Mouse (Mus musculus): ENCODE data around the gene Adcy2. TPM values are rescaled to one million over a fixed set of nuclear protein-coding genes. Genes with fewer than 3 reads are reported as not detected.

Adcy2 gene
- total RNA-seq, 2 experiments from 2014 or later = 122 to 125 TPM

DNA sequence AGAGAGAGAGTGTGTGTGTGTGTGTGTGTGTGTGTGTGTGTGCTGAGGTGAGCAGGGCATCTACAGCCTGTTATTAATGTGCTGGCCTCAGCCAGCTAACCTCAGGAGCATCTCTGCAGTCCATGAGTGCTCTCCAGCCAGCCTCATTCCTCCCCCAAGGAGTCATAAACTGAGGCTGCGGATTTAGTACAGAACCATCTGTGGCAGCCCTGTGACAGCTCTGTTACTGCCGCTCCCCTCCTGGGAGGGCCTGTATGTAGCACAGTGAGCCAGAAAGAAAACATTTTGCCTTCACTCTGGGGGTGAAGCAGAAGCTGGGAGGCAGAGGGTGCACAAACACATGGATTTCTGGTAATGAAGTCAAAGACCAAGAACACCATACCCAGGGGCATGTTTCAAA is 159.8 kb downstream of the Adcy2 start:
- peak in 1 of 2 experiments; percentile 43 for DNase-seq (ENCODE audit: low spot score in 2 of 2)
- intact Hi-C loops (cut with DNase I) = no loop called here

DNA sequence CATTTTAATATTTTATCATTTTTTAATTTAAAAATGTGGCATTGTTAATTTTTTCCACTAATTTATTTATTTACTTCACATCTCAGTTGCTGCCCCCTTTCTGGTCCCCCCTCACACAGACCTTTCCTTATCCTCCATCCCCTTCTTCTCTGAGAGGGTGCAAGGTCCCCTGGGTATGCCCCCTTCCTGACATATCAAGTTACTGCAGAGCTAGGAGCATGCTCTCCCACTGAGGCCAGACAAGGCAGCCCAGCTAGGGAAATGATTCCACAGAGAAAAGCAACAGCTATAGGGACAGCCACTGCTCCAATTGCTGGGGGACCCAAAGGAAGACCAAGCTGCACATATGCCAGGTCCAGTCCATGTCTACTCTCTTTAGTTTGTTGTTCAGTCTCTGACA is 163.2 kb downstream of the Adcy2 start:
- intact Hi-C loops (cut with DNase I) = no loop called here
- DNase-seq (ENCODE audit: low spot score in 2 of 2) = no peak

DNA sequence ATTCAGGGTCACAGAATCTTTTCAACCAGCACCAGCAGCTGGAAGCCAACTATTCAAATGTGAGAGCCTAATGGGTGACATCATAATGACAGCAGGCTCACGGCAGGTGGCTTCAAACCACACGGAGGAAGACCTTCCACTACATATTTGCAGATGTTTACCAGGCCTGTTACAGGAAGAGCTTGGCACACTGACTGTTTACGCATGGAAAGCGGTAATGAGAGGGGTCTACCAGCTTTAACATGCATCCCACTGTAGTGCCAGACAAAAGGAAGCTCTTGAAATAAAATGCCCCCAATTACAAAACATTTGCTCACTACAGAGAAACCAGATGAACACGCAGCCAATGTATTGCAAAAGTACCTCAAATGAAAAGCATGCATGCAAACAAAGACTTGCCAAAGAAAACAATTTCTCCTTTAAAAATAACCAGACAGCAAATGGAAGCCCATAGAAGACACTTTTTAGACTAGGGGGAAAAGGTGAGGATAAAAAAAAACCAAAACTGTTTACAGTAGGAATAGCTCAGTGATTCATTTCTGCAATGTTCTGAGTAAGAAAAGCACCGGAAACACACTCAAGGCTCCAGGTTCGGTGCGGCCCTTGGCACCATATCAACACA is 163.8 kb downstream of the Adcy2 start:
- intact Hi-C loops (cut with DNase I) = no loop called here
- no peak for DNase-seq (ENCODE audit: low spot score in 2 of 2)

DNA sequence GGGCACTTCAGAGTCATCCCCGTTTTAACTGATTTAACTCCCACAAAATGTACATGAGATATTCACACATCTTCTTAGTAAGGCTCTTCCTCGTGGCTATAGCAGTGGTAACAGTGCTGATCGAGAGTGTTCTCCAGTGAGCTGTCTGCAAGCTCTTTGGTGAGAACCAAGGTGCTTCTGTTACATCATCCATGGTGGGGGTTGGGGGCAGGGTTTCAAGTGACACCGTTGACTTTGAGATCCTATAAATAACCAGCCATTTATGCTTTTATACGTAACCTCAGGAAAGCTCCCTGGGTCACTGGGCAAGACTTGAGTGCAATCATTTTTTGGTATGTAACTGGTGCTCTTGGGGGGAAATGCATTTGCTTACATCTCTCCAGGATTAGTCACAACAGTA is 167.2 kb downstream of the Adcy2 start:
- intact Hi-C loops (cut with DNase I) = no loop called here
- DNase-seq (ENCODE audit: low spot score in 2 of 2) = no peak

DNA sequence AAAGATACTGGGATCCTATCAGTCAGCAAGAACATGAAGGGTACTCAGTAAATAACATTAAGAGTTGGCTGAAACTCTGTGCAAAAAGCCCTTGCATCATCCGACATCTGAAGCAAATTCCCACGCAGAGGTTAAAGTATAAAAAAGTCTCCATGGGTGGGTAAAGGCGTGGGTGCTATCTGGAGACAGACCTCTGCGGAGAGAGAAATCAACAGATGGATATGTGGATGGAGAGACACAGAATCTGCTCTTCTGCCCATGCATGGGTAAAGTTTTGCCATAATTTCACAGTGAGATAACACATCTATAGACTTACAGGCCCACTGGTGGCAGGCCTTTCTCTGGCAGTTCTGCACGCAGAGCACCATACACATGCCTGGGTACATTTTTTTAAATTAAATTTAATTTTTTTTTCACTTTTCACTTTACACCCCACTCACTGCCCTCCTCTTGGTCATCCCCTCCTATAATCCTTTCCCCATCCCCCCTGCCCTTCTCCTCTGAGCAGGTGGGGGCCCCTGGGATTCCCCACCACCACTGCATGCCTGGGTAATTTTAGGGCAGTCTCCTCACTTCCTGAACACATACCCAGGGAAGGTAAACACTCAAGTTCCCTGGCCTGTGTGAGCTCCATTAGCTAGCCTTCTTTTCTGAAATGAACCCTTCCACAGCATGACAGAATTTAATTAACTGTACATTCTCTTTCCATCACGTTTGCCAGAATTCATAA is 169.1 kb downstream of the Adcy2 start:
- intact Hi-C loops (cut with DNase I) = no loop called here
- peak in 1 of 2 experiments; percentile 70 for DNase-seq (ENCODE audit: low spot score in 2 of 2)

DNA sequence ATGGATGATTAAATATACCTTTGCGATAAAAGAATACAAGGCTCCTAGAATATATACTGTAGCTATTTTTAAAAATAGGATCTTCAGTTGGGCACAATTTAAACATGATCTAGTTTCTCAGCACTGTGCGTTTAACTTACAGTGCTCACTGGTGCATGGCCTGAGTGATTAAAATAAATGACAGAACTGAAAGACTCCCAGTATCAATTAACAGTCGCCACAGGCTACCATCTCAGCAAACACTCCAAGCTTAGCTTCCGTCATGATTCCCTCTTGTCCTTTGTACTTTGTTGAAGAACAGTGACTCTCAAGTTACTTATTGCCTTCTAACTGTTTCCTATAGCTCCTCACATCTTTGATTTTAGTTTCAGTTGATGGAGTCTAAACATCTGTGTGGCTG is 170.9 kb downstream of the Adcy2 start:
- no peak for DNase-seq (ENCODE audit: low spot score in 2 of 2)
- intact Hi-C loops (cut with DNase I) = no loop called here

DNA sequence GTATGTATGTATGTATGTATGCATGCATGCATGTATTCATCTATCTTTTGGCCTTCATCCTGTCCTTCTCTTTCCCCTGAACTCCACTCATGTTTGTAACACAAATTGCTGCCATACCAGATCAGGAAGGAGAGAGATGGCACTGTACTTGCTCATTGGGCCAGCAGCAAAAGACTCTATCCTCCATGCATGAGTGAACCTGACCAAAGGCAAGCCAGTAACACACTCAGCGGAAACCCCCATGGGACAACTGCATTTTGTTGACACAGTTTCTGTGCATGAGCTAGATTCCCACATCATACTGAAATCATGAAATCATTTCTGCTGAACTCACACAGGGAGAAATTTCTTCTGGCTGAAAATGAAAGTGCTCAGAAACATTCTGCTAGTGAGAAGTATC is 172.9 kb downstream of the Adcy2 start:
- DNase-seq (ENCODE audit: low spot score in 2 of 2) = no peak
- intact Hi-C loops (cut with DNase I) = no loop called here

DNA sequence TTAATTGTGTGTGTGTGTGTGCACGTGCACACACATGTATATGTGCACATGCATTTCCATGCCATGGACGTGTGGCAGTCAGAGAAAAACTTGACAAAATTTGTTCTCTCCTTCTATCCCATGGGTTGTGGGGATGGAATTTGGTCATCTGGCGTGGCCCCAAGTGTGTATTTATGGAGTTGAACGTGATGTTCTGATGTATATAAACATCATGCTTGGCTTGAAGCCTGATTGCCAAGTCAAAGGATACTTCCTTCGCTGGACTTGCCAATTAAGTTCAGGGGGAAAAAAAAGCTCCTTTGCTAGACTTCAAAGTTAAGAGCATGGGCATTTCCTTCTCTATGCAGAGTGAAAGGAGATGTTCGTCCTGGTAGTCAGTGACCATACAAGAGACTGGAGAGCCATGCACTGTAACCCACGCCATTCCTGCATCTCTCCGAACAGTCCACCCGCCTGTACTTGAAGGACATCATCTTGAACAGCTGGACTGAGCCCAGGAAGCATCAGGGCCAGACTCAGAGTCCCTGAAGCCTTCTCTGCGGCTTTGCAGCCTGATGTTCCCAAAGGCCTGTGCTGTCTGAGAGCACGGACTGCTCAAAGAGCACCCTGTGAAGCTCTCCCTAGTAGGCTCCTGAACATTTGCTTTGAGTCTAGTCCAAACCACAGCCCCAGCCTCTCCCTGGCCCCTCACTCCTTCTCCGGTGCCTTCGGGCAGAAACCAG is 178.3 kb downstream of the Adcy2 start:
- intact Hi-C loops (cut with DNase I) = no loop called here
- no peak for DNase-seq (ENCODE audit: low spot score in 2 of 2)

DNA sequence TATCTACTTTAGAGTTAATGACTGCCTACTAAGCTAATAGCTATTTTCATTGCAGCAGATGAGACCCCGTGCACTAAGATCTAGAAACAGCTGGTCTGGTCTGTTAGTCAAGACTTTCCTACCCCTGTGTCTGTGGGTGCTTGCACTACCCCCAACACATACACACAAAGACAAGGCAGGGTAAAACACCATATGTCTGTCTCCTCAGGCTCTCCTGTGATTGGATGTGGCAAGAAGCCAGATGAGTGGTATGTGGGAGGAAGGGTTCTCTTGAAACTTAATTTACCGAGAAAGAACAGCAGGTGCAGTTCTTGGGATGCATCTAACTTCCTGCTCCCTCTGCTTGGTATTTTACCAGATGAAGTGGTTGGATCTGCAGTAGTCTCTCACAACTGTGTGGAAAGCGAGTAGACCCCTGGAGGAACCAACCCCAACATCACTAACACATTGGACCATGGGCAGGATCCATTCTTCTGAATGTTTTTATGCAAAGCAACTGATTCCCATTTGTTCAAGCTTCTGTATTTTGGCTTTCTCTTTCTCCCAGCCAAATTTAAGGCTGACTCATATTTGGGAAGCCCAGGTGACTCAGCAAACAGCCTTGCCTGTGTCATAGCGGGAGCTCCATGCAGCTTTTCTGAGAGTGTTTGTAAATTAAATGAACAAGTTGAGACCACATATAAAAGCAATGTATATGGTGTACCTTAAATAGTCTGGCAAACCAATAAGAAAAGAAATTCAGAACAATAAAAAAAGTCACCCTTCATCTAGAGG is 183.4 kb downstream of the Adcy2 start:
- peak; percentile 81 to 98 for DNase-seq (ENCODE audit: low spot score in 2 of 2)
- intact Hi-C loops (cut with DNase I) = loop anchor here (2.0 to 10.0 kb wide), 7 partner anchors 51 to 669 kb away; partner anchors contain the start of gene Adcy2

DNA sequence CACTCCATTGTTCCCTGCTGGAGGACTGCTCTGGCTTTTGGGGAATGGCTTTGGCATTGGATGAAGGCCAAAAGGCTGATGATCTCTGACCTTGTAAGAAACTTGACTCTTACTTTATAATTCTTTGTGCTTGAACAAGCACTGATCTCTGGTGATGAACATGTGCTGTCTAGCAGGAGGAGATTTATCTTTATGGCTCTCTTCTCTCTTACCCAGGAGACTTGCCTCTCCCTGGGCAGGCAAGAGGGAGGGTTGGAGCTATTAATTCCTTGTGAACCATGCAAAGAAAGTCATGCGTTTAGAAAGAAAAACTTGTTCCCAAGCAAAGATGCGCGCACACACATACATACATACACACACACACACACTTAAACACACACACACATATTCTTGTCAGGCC is 188.2 kb downstream of the Adcy2 start:
- DNase-seq (ENCODE audit: low spot score in 2 of 2) = no peak
- intact Hi-C loops (cut with DNase I) = loop anchor here (10.0 kb wide), 1 partner anchor 674 kb away; no protein-coding TSS in a partner anchor

DNA sequence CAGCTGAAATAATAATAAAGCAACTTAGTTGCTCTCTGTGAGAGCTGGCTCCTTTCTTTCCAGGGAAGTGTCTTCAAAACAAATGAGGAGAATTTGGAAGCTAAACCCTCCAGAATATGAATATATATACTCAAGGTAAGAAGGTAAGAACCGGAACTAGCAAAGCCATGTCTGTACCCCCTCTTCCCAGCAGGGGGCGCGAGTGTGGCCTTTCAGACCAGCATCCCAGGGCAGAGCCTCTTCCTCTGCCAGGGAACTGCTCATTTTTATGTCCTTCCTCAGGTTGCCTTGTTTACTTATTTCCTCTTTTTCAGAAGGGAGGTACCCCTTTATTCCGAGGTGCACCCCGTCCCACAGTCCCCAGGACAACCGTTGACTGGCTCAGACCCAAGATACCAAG is 199.6 kb downstream of the Adcy2 start:
- no peak for DNase-seq (ENCODE audit: low spot score in 2 of 2)
- intact Hi-C loops (cut with DNase I) = no loop called here

DNA sequence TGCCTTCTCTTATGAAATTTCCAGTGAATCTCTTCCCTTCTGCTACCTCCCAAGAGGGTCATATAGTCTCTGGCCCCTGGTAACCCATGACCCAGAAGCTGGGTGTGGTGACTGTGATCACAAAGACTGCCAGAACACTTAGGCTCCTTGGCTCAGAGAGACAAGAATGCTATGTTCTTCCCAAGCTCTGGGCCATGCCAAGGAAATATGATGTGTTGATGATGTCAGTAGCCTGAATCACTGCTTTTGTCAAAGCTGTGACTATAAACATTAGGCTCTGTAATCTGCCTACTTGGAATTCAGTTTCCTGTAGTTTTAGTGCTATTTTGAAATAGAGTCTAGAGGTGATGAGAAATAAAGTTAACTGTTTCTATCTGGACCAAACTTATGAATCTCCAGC is 206.1 kb downstream of the Adcy2 start:
- peak in 1 of 2 experiments; percentile 45 for DNase-seq (ENCODE audit: low spot score in 2 of 2)
- intact Hi-C loops (cut with DNase I) = no loop called here

DNA sequence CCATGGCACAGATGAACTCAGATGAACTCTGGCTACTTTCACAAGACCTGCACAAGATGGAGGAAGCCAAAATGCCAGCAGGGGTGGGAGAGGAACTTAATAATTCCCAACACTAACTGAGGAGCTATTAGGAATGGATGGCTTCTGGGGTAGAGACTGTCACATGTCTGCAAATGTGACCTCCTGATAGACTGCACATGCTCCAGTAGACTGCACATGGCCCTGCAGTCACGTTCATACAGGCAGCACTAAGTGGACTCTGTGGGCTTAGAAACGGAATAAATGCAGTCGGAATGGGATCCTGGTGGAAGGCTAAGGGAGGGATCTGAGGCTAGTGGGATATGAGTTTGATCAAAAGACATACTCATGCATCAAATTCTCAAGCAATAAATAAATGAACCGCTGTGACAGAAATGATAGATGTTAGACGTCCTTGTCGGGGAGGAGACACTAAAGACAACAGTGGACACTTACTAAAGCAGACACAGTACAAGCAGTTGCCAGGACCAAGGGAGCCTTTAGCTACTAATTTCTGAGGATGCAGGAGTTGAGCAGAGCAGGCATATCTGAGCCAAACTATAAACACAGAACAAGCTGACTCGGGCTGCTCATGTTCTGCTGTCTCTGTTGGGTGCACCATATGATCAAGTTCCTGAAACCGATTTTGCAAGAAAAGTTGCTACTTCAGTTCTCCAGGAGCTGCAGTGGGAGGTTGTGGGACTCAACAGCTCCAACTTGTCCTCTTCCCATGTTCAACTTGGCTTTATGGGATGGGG is 211.9 kb downstream of the Adcy2 start:
- DNase-seq (ENCODE audit: low spot score in 2 of 2) = peak in 1 of 2 experiments; percentile 29

DNA sequence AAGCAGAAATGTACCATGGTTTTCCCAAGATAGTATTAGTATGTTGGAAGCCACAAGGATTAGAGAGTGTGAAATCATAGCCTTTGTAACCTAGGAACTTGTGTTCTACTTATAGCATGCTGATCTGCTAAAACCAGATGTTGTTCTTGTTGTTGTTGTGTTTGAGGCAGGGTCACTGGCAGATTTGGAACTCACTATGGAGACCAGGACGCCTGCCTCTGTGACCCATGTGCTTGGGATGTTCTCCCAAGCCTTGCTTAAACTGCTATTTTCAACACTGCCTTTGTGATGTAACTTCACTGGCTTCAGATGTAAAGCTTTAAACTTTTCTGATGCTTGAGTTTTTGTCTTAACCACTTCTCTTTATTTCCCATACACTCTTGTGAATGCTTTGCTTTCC is 216.2 kb downstream of the Adcy2 start:
- intact Hi-C loops (cut with DNase I) = no loop called here

More for the DNA sequence above, 211.9 kb downstream of the Adcy2 start:
- intact Hi-C loops (cut with DNase I) = no loop called here

DNA sequence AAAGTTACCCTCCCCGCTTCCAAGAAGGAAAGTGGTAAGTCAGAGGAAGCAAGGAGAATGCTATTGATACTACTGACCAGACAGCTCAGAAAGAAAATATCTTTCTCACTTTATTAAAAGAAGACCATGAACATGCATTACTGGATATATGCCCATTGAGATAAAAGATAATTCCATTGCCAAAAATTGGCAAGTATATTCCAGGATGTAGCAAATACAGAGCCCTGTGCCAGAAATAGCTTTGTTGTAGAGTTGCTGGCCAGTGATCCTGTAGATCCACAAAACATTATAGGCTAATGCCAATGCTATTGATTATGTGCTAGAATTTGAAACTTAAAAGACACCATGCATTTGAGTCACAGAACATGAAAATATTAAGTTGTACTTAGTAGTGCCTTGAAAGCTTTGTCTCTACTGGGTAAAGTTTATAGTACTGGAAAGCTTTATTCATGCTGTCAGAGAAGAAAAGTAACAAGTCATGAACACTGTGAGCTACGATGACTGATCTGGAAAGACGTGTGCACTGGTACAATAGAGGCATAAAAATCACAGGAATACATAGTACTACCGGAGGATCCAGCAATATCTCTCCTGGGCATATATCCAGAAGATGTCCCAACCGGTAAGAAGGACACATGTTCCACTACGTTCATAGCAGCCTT is 221.2 kb downstream of the Adcy2 start:
- DNase-seq (ENCODE audit: low spot score in 2 of 2) = no peak
- intact Hi-C loops (cut with DNase I) = no loop called here

More for the DNA sequence above, 216.2 kb downstream of the Adcy2 start:
- no peak for DNase-seq (ENCODE audit: low spot score in 2 of 2)

DNA sequence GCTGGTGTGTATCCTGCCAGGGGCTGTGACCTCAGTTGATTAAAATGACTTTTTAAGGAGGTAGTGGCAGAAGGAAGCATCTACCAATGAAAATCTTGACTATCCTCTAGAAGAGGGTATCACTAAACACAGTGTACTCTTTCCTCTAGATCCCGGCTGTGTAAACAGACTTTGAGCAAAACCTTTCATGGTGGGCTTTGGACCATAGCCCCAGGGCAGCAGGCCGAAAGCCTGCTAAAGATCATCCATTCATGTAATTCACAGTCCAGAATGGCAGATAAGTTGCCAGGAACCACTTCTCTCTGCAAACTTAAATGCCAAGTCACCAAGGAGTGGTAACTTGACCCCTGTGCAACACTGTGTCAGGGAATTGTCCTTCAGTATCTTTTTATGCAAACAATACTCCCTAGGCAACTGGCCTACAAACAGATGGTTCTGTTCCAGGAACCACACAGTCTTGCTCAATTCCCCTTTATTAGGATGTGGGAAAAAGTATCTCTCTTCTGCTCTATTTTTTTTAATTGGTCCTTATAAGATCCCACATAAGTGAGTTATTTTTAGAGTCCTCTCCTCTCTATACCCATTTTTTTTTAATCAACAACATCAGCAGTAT is 225.6 kb downstream of the Adcy2 start:
- intact Hi-C loops (cut with DNase I) = no loop called here
- DNase-seq (ENCODE audit: low spot score in 2 of 2) = no peak

DNA sequence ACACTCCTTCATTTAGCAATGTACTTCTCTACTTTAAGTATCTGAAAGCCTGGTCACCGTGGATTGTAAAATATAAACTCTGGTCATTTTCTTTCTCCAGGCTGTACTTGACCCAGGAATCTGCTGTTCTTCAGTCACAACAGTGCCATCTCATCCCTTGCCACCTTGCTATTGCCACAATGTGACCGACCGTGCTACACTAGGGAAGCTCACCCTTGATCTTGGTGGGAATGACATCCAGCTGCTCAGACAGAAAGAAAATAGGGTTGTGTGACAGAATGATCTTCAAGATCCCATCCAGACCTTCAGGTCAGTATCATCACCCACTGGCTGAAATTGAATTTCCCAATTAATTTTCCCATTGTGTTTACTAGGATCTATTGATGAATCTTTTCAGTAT is 230.8 kb downstream of the Adcy2 start:
- no peak for DNase-seq (ENCODE audit: low spot score in 2 of 2)
- intact Hi-C loops (cut with DNase I) = no loop called here

DNA sequence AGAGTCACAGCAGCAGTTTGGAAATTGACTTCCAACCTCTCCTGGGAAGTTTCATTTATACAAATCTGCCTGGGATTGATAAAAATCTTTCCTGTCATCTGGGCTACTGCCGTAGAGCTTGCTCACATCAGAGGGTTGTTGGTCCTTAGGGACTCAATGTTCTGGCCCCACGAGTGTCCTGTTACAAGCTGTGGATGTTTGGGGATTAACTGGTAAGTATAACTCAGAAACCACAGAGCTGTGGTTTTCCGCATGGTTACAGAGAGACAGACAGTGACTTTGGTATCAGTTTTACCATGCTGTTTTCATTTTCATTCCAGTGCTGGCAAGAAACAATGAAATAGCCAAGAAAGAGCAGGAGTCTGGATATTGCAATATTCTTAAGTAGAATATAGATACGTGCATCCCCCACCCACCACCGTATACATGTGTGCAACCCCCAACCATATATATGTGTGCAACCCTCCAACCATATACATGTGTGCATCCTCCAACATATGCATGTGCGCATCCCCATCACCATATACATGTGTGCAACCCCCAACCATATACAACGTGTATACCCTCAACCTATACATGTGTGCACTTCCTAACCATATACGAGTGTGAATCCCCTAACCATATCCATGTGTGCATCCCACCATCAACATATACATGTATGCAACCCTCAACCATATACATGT is 233.3 kb downstream of the Adcy2 start:
- DNase-seq (ENCODE audit: low spot score in 2 of 2) = no peak
- intact Hi-C loops (cut with DNase I) = no loop called here
